Mouse (Mus musculus) intestine, postnatal 0 days (tissue): ENCODE data around the gene Lrrtm3. TPM values are rescaled to one million over a fixed set of nuclear protein-coding genes. Genes with fewer than 3 reads are reported as not detected.

Source experiments
- ATAC-seq: fragments of 200-750 bp; cut with Nextera tagmentation; 2 replicates; pipeline ENCODE4 v1.8.0; 2017; ENCODE audit warnings: mild to moderate bottlenecking, moderate TSS enrichment, moderate library complexity
- H3K27ac ChIP-seq: fragments of 300-500 bp; sonication (generic); 2 replicates; pipeline ENCODE4 v1.5.1; 2014; ENCODE audit warnings: mild to moderate bottlenecking, low read depth, low read length, moderate library complexity
- H3K27me3 ChIP-seq: fragments of 300-500 bp; sonication (generic); replicated peaks from 2 replicates; pipeline ENCODE4 v1.6.1; 2014; ENCODE audit warnings: low read length, mixed read lengths; ENCODE audit not compliant: control insufficient read depth, insufficient read depth
- H3K36me3 ChIP-seq: fragments of 300-500 bp; sonication (generic); 2 replicates; pipeline ENCODE4 v1.6.1; 2014; ENCODE audit warnings: mild to moderate bottlenecking, moderate library complexity; ENCODE audit not compliant: control insufficient read depth, insufficient read depth
- H3K4me1 ChIP-seq: fragments of 300-500 bp; sonication (generic); replicated peaks from 2 replicates; pipeline ENCODE4 v1.6.1; 2014; ENCODE audit warnings: antibody characterized with exemption, low read length, mixed read lengths; ENCODE audit not compliant: control insufficient read depth, insufficient read depth
- H3K4me2 ChIP-seq: fragments of 300-500 bp; sonication (generic); replicated peaks from 2 replicates; pipeline ENCODE4 v1.6.1; 2014; ENCODE audit warnings: low read depth, mild to moderate bottlenecking, moderate library complexity
- H3K4me3 ChIP-seq: fragments of 300-500 bp; sonication (generic); 2 replicates; pipeline ENCODE4 v1.5.1; 2014; ENCODE audit warnings: low read depth, low read length
- H3K9ac ChIP-seq: fragments of 300-500 bp; sonication (generic); 2 replicates; pipeline ENCODE4 v1.6.1; 2014; ENCODE audit warnings: mild to moderate bottlenecking, low read depth, low read length
- H3K9me3 ChIP-seq: fragments of 300-500 bp; sonication (generic); 2 replicates; pipeline ENCODE4 v1.6.1; 2016; ENCODE audit warnings: mixed run types; ENCODE audit not compliant: control insufficient read depth
- CTCF ChIP-seq: sonication (generic); IDR thresholded peaks from 2 replicates; pipeline ENCODE4 v1.5.1; 2016; ENCODE audit warnings: low read depth, mild to moderate bottlenecking, control low read depth, antibody characterized with exemption, moderate library complexity
- WGBS: fragments of 180-500 bp; shearing (Covaris S2); extraction: QIAGEN DNeasy Blood & Tissue Kit; methylation state at CpG from one replicate; pipeline ENCODE4 v1.1.7; 2014; 5-methylcytosine and 5-hydroxymethylcytosine counted together
- polyA plus RNA-seq: library from polyadenylated mRNA; unstranded; fragments of >200 nt; fragmentation: Nextera tagmentation; extraction: Ambion mirVana; gene quantifications from 2 replicates; pipeline ENCODE4 v1.2.1, GENCODE M21; 2015

Lrrtm3 gene
- polyA plus RNA-seq, 1 experiment from 2014 or later: 1.6 TPM

DNA sequence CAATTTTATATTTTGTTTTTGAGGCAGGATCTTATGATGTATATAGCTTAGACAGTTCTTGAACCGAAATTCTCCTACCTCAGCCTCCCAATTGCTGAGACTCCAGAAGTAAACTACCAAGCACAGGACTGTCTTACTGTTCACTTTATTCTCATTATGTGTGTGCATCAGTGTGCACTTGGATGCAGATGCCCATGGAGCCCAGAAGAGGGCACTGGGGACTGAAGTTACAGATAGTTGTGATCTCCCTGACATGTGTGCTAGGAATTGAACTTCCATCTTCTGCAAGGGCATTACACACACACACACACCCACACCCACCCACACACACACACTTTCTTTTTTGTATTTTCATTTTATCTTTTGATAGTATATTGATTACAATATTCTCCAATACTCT is 6.5 kb upstream of the Lrrtm3 start:
- no peak overlapping the region for H3K4me3 ChIP-seq
- ATAC-seq: no peak
- no peak overlapping the region for H3K4me2 ChIP-seq
- H3K36me3 ChIP-seq: no peaks in the 10 kb centered on the region
- no peaks in the 10 kb centered on the region for H3K27me3 ChIP-seq
- no peaks in the 10 kb centered on the region for H3K9me3 ChIP-seq
- no peaks in the 10 kb centered on the region for H3K4me1 ChIP-seq
- H3K9ac ChIP-seq: no peak overlapping the region
- TF ChIP-seq CTCF: peak; percentile 20; the same call in 1 of the 2 replicates
- 94% methylated on average over 1 of the region's 1 CpGs for WGBS
- H3K27ac ChIP-seq: no peak overlapping the region

GRCm38 (mm10) chr10:64088774-64089460 is 1.2 kb downstream of the Lrrtm3 start:
- H3K27ac ChIP-seq: no peak overlapping the region
- no peak overlapping the region; the same call in 1 of the 2 replicates for H3K4me2 ChIP-seq
- peaks cover 6% of the 10 kb centered on the region; the same call in 1 of the 2 replicates for H3K27me3 ChIP-seq
- H3K9ac ChIP-seq: no peak overlapping the region
- ATAC-seq: no peak
- WGBS: 39% methylated on average over 19 of the region's 19 CpGs
- TF ChIP-seq CTCF: no peak
- H3K36me3 ChIP-seq: no peaks in the 10 kb centered on the region
- H3K4me3 ChIP-seq: 0 out of 2 replicates have a peak overlapping the region, but pooled peaks have one; percentile 9
- no peaks in the 10 kb centered on the region for H3K4me1 ChIP-seq
- H3K9me3 ChIP-seq: no peaks in the 10 kb centered on the region

GRCm38 (mm10) chr10:64087936-64088773 is 1.9 kb downstream of the Lrrtm3 start:
- H3K9me3 ChIP-seq: no peaks in the 10 kb centered on the region
- TF ChIP-seq CTCF: no peak
- peaks cover 6% of the 10 kb centered on the region; the same call in 1 of the 2 replicates for H3K27me3 ChIP-seq
- ATAC-seq: no peak
- no peak overlapping the region for H3K9ac ChIP-seq
- WGBS: 8% methylated on average over 26 of the region's 26 CpGs
- H3K27ac ChIP-seq: no peak overlapping the region
- H3K4me1 ChIP-seq: no peaks in the 10 kb centered on the region
- H3K36me3 ChIP-seq: no peaks in the 10 kb centered on the region
- H3K4me2 ChIP-seq: peak overlapping the region; percentile 57
- peak overlapping the region; percentile 29 for H3K4me3 ChIP-seq

DNA sequence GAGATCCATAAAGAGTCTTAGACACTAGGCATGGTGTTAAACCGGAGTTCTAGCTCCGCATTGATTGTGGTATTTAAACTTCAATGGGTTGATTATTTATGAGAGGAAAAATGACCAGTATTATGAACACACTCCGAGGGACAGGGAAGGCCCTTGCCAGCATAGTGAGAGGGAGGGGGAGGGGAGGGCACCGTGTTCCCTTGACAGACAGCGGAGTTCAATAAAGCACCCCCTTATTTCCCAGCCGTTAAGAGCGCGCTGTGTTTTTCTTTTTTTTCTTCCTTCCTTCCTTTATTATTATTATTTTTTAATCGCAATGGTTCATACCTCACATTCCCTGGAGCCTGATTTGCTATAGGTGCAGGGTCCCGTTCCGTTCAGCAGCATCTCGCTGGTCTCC is 2.6 kb downstream of the Lrrtm3 start:
- whole genome bisulfite sequencing: 1% methylated on average over 12 of the region's 12 CpGs
- H3K27ac ChIP-seq: no peak overlapping the region
- no peak overlapping the region for H3K9ac ChIP-seq
- H3K4me1 ChIP-seq: no peaks in the 10 kb centered on the region
- H3K9me3 ChIP-seq: no peaks in the 10 kb centered on the region
- H3K4me3 ChIP-seq: peak overlapping the region; percentile 29
- H3K36me3 ChIP-seq: no peaks in the 10 kb centered on the region
- peaks cover 6% of the 10 kb centered on the region; the same call in 1 of the 2 replicates for H3K27me3 ChIP-seq
- no peak for TF ChIP-seq CTCF
- H3K4me2 ChIP-seq: peak overlapping the region; percentile 57
- ATAC-seq: no peak

DNA sequence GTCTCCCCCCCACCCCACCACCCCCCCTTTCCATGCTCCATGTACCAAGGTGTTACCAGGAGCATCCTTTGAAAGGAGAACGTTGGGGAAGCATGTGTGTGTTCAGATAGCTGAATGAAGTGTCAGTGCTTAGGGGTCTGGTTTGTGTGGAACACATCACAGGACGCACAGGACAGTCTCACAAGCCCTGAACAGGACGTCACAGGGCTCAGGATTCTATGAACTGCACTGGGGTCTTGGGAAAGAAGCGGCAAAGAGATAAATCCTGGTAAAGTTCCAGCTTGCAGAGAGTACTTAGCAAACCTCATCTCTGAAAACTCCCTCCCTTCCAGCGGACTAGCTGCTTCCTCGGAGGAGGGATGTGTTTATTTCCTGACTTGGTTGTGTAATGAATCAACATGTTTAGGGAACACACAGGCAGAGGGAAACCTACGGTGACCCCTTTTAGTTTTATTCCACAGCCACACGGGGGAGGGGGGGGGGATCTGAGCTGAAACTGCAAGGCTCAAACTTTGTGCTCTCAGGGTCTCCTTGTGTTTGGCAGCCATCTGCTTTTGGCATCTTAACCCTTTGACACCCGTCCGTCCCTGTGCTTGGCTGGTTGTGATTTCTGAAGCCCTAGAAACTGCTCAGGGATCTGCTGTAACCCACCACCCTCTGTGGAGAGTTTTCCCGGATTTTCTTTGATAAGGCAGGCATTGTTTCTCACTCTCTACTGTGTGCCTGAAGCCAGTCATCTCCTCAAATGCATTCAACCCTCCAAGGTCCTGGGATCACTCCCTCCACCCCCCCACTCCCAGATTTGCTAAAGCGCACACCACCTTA is 3.3 kb downstream of the Lrrtm3 start:
- no peak for ATAC-seq
- Histone ChIP-seq H3K36me3 (no peaks in the 10 kb centered on the region), H3K4me1 (no peaks in the 10 kb centered on the region), H3K9me3 (no peaks in the 10 kb centered on the region), H3K9ac (no peak overlapping the region), H3K4me2 (peak overlapping the region; percentile 57), H3K4me3 (peak overlapping the region; percentile 29; the same call in 1 of the 2 replicates), H3K27me3 (peaks cover 6% of the 10 kb centered on the region; the same call in 1 of the 2 replicates), H3K27ac (no peak overlapping the region)
- no peak for TF ChIP-seq CTCF
- WGBS: 7% methylated on average over 12 of the region's 12 CpGs
